Mouse (Mus musculus): ENCODE data around the gene Farp2. TPM values are rescaled to one million over a fixed set of nuclear protein-coding genes. Genes with fewer than 3 reads are reported as not detected.
A peak's percentile ranks its signal among the peaks of the same experiment; 100 is the strongest.
"Not testable (repeated sequence)": the region's sequence is repeated elsewhere in the genome, so short reads cannot be mapped to it uniquely, and the experiment has no call there.

Farp2 gene
- 10 to 100 TPM; 11.0 to 12.9 TPM for total RNA-seq (2021)

GRCm38 (mm10) chr1:93511585-93512350, at the start of gene Farp2:
TSS of gene Farp2 (plus strand) at chr1:93512079.
- peak; percentile 77 to 84 for DNase-seq (ENCODE audit: extremely low spot score in 1 of 2, low spot score in 1 of 2)

GRCm38 (mm10) chr1:93465066-93465465, 46.8 kb upstream of the Farp2 start:
- no peak for DNase-seq (ENCODE audit: extremely low spot score in 1 of 2, low spot score in 1 of 2)

GRCm38 (mm10) chr1:93465746-93466145, 46.1 kb upstream of the Farp2 start:
- DNase-seq (ENCODE audit: extremely low spot score in 1 of 2, low spot score in 1 of 2): no peak

GRCm38 (mm10) chr1:93468626-93469025, 43.3 kb upstream of the Farp2 start:
- DNase-seq (ENCODE audit: extremely low spot score in 1 of 2, low spot score in 1 of 2): no peak

- no peak for DNase-seq (ENCODE audit: extremely low spot score in 1 of 2, low spot score in 1 of 2)
These were observed 36.2 kb upstream of the Farp2 start for GRCm38 (mm10) chr1:93475694-93476093.

- peak; percentile 88 to 94 for DNase-seq (ENCODE audit: extremely low spot score in 1 of 2, low spot score in 1 of 2)
These were observed 33.9 kb upstream of the Farp2 start for GRCm38 (mm10) chr1:93477758-93478585.

- DNase-seq (ENCODE audit: extremely low spot score in 1 of 2, low spot score in 1 of 2): peak; percentile 98 to 99
These were observed 33.0 kb upstream of the Farp2 start, which contains the start of gene Hdlbp for GRCm38 (mm10) chr1:93478586-93479475. TSS of gene Hdlbp (minus strand) at chr1:93478815.

- DNase-seq (ENCODE audit: extremely low spot score in 1 of 2, low spot score in 1 of 2): peak; percentile 7 to 10
These were observed 32.3 kb upstream of the Farp2 start for GRCm38 (mm10) chr1:93479476-93480083.

- DNase-seq (ENCODE audit: extremely low spot score in 1 of 2, low spot score in 1 of 2): not testable (repeated sequence)
These were observed 25.6 kb upstream of the Farp2 start for GRCm38 (mm10) chr1:93486302-93486701.

- no peak for DNase-seq (ENCODE audit: extremely low spot score in 1 of 2, low spot score in 1 of 2)
These were observed 16.6 kb upstream of the Farp2 start for GRCm38 (mm10) chr1:93495312-93495711.

- DNase-seq (ENCODE audit: extremely low spot score in 1 of 2, low spot score in 1 of 2): no peak
These were observed 4.8 kb upstream of the Farp2 start for GRCm38 (mm10) chr1:93506944-93507676.

- not testable (repeated sequence) for DNase-seq (ENCODE audit: extremely low spot score in 1 of 2, low spot score in 1 of 2)
These were observed 3.3 kb upstream of the Farp2 start for GRCm38 (mm10) chr1:93508576-93508975.

GRCm38 (mm10) chr1:93512351-93512690, 442 bp downstream of the Farp2 start:
- DNase-seq (ENCODE audit: extremely low spot score in 1 of 2, low spot score in 1 of 2): no peak

- no peak for DNase-seq (ENCODE audit: extremely low spot score in 1 of 2, low spot score in 1 of 2)
These were observed 1.3 kb downstream of the Farp2 start for GRCm38 (mm10) chr1:93513221-93513620.

GRCm38 (mm10) chr1:93521491-93521890, 9.6 kb downstream of the Farp2 start:
- DNase-seq (ENCODE audit: extremely low spot score in 1 of 2, low spot score in 1 of 2): no peak

GRCm38 (mm10) chr1:93522325-93522724, 10.4 kb downstream of the Farp2 start:
- DNase-seq (ENCODE audit: extremely low spot score in 1 of 2, low spot score in 1 of 2): no peak

GRCm38 (mm10) chr1:93529801-93530200, 17.9 kb downstream of the Farp2 start:
- DNase-seq (ENCODE audit: extremely low spot score in 1 of 2, low spot score in 1 of 2): no peak

- no peak for DNase-seq (ENCODE audit: extremely low spot score in 1 of 2, low spot score in 1 of 2)
These were observed 25.3 kb downstream of the Farp2 start for GRCm38 (mm10) chr1:93537227-93537626.

- DNase-seq (ENCODE audit: extremely low spot score in 1 of 2, low spot score in 1 of 2): no peak
These were observed 31.3 kb downstream of the Farp2 start for GRCm38 (mm10) chr1:93543196-93543595.
